Mouse (Mus musculus) heart, adult 2 months (tissue): ENCODE measurements around the gene Ankrd11.

ENCODE experiments used
- CTCF ChIP-seq: fragments of 200-600 bp; IDR thresholded peaks from 2 replicates; pipeline ENCODE4 v1.8.1; 2022; ENCODE audit warnings: antibody characterized with exemption, mild to moderate bottlenecking, moderate library complexity
- POLR2A ChIP-seq: fragments of 200-500 bp; IDR thresholded peaks from 2 replicates; pipeline ENCODE4 v1.6.1; 2011; ENCODE audit warnings: mild to moderate bottlenecking, low read depth, low read length, control low read depth; ENCODE audit not compliant: insufficient read depth

- TF ChIP-seq POLR2A (no peak), CTCF (no peak)
These were observed 129.2 kb downstream of the Ankrd11 start for GRCm38 (mm10) chr8:122912871-122913270.
